Mouse (Mus musculus): ENCODE results near the gene Zxdc.

The Zxdc gene

DNA sequence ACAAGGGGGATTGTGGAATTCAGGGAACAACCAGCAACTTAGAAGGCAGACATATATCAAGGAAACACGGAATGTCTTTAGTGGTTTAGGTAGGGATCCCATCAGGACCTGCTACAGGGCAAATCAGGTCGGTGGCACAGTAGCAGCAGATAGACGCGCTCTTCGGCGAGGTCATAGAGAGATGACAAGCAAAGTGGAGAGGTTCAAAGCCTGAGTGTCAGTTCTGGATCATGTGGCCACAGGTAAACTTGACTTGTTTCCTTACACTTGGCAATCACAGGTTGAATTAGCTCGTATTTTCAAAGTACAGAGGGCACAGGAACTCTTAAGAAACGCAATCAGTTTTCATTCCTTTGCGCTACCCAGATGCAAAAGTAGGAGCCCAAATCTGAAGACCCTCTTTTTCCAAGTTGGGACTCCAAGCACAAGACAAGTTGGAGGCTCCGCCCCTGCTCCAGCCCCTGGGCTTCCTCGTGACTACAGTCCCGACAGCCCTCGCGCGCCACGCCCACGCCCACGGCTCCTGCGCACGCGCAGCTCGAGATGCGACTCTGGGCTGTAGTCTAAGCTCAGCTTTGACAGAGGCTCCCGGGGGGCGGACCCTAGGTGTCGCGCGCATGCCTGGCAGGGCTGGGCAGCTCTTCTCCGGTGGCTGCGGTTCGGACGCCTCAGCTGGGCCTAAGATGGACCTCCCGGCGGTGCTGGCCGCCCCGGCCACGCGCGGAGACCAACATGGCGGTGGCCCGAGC is at the start of gene Zxdc:
Gene Zxdc, plus strand, starts transcription at position 517 of the 749 bp plus-strand sequence.
- peak; percentile 98 for DNase-seq (ENCODE audit: low spot score)

DNA sequence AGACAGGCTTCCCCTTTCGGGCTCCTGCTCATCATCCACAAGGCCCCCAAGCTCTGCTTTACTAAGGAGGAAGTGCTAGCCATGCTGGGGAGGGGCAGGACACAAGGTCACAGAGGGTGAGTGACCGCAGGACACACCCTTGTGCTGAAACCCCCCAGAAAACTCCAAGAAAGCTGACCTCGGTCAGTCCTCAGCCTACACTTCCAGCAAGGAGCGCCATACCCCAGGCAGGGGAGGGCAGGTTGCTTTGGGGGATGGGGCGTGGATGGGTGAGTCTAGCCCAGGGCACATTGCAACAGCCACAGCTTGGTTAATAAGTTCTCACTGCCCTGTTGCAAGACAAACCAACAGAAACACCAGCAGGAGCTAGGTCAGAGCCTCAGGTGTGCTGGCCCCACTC is 48.9 kb upstream of the Zxdc start:
- DNase-seq (ENCODE audit: low spot score): no peak

DNA sequence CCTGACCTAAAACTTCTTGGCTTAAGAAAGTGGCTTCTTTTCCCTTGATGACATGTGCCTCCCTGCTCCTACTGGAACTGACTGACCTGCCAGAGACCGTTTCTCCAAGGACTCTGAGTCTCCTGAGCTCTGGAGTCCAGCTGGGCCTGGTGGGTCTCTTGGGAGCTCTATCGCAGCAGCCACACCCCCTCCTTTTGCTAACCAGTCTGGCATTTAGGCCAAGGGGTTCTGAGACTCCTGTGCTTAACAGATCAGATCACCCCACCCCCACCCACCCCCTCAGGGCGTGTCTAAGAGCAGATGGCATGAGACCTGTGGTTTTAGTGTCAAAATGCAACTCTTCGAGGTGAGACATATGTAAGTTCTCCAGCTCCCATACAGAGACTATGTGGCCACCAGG is 47.5 kb upstream of the Zxdc start:
- no peak for DNase-seq (ENCODE audit: low spot score)

DNA sequence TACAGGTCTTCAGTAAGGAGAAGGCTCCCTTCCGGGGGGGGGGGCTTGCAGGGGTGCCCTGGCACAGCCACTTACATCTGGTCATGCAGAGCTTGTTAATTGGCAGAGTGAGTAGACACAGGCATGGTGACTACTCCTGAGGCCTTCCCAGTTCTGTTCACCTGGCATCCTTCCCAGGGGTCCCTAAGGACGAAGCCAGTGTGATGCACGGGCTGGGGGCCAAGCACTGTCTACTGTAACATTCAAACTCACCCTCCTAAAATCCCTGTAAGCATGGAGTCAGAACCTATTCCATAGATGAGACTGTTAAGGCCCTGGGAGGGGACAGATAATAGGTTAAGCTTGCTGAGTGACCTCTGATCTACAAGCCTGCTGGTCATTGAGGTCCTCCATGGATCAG is 45.3 kb upstream of the Zxdc start:
- no peak for DNase-seq (ENCODE audit: low spot score)

DNA sequence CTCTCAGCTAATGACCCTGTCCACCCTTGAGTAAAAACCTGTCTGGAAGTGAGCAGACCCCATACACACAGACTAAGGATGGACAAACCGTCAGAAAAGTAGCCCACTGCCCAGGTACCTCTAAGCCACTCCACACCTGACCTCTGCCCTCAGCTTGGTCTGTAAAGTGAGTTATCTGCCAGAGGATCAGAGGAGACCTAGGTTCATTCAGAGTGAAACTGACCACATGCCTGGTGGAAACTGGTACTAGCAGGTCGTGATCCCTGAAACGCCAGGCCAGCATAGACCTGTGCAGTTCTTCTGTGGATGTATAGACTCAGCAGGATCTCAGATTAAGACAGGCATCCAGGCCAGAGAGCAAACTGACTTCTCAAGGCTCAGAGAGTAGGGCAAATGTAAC is 44.8 kb upstream of the Zxdc start:
- no peak for DNase-seq (ENCODE audit: low spot score)

DNA sequence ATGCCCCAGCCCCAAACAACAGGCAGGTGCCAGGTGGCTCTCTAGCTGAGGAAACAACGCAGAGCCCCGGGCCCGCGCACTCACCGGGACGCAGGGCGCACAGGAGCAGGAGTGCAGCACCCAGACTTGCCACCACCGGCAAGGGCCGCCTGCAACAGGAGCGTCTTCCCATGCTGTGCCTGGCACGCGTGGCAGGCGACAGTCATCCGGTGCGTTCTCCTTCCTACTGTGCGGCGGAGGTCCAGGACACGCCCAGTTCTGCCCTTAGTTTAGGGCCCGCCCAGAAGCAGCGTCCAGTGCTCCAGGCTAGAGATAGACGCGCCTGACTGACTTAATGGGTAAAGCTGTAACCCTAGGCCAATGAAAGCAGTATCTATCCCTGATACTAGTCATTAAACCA is 44.3 kb upstream of the Zxdc start, which contains the start of gene Chst13:
Gene Chst13, minus strand, starts transcription at position 195 of the 400 bp plus-strand sequence.
- peak; percentile 32 for DNase-seq (ENCODE audit: low spot score)

DNA sequence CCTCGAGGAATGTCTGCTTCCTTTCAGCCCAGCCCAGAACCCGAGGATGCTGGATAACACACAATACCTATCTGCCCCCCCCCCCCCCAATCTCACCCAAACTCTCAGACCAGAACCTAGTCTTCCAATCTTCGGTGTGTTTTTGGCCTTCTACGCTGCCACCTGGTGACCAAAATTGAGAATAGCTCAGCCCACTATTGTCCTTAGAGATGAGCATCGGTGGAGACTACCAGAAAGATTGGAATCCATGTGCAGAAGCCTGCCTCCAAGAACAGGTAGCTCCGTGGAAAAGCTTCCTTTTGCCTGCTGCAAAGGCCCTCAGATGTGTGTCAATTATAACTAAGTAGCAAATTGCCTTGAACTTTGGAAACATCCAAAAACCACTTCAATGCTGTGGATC is 41.6 kb upstream of the Zxdc start:
- DNase-seq (ENCODE audit: low spot score): peak; percentile 65

DNA sequence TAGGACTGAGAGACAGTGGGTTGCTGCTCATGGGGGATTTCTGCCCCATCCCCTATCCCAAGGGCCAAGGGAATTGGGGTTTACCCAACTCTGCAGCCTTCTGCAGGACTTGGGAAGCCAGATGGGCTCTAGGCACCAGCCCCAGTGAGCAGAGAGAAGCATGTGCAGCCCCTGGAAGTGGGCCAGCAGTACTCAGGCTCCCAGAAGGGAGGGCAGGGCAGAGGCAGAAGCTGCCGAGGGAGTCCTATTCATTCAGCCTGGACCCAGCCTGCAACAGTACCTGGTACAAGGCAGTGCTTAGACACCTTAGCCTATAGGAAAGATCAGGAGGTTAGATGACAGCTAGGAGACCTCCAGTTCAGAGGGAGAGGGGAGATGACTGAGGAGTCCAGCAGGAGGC is 39.3 kb upstream of the Zxdc start:
- no peak for DNase-seq (ENCODE audit: low spot score)

DNA sequence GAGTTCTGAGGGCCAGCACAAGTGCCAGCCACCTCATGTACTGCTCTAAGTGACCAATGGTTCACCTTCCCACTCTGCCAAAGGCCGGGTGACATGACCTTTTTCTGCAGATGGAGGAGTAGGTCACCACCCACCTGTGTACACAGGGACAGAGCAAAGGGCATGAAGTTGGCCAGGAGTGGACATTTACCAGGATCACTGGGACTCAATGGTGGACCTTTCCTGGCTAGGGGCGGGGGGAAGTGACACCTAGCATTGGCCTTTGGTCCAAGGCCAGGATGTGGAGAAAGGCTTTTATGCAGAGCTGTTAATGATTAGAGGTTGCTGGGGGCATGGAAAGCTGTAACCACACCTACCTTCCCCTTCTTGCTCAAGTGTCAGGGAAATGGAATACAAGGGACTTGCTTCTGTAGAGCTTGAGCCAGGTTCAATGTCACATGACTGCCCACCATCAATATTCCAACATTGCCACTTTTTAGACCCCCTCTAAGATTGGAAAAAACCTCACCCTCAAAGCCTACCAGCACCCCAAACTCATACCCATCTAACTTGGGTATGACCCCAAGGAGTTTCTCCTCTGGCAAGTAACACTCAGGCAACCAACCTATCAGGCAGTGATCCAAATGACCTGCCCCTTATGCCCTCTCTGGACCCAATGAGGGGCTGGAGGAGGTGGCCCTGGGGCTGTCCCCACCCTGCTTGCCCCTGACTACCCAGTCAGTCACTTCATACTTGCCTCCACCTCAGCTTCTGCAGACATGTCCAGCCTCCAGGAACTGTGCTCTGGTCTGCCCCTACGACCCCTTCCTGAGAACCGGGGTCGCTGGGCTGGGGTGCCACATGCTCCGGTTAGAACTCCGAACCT is 36.5 kb upstream of the Zxdc start, which contains the start of gene Uroc1:
Gene Uroc1, plus strand, starts transcription at position 724 of the 865 bp plus-strand sequence.
- DNase-seq (ENCODE audit: low spot score): no peak

DNA sequence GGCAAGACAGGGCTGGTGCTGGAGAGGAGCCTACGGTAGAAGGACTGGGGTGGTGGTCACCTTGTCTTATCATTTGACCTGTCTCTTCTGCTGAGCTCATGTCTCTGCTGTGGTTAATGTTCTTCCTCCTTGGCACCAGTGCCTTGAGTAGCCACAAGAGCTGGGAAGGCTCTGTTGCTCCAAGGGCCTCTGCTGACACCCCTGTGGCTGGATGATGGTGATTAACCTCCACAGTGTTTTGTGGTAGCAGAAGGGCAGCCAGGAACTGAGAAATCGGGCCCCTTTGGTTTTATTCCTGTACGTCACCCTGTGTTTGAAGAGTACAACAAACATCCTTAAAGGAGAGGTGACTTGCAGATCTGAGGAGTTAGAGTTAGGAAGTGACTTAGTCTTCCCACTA is 35.0 kb upstream of the Zxdc start:
- no peak for DNase-seq (ENCODE audit: low spot score)

DNA sequence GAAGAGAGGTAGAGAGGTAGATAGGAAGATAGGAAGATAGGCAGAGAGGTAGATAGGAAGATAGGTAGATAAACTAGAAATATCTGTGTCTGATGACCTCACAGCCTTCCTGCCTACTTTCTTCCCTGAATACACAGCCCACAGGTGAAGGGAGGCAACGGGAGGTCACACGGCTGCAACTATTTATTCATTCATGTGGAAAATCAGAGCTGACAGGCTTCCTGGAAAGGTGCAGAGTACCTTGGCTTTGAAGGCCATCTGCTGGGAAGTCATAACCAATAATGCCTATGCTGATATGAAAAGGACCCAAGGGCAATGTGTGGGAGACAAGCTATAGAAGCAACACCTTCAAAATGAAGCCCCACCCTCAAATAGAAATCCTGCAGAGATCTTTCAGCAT is 26.9 kb upstream of the Zxdc start:
- DNase-seq (ENCODE audit: low spot score): no peak

DNA sequence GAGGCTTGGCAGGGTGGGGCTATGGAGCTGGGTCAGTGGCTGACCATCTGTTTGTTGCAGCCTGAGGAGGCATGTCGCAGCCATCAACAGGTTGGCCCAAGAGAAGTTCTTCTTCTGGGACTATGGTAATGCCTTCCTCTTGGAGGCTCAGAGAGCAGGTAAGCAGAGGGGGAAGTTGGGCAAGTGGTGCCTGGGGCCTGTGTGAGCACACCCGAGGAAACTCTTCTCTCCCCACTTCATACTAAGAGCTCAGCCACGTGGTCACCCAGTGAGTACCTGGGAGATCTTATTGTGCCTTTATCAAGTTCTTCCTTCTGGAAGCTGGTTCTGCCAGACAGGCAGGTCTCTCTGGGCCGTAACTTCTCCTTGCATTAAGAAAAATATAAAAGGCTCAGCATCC is 22.1 kb upstream of the Zxdc start:
- no peak for DNase-seq (ENCODE audit: low spot score)

DNA sequence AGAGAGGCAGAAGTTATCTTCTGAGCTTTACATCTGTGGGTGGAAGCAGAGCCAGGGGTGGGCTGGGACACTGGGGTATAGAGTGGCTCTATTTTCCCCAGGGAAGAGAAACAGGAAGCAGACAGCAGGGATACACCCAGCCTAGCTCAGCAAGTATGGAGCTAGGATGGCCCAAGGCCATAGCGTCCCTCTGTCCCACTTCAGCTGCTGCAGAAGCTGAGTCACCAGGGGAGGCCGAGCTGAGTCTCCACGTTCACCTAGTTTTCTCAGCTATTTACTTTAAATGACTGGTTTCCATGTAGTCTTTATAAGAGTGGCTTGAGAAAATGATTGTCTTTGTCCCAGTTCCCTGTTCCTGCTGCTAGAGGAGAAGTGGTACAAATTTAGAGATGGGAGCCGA is 20.8 kb upstream of the Zxdc start:
- no peak for DNase-seq (ENCODE audit: low spot score)

DNA sequence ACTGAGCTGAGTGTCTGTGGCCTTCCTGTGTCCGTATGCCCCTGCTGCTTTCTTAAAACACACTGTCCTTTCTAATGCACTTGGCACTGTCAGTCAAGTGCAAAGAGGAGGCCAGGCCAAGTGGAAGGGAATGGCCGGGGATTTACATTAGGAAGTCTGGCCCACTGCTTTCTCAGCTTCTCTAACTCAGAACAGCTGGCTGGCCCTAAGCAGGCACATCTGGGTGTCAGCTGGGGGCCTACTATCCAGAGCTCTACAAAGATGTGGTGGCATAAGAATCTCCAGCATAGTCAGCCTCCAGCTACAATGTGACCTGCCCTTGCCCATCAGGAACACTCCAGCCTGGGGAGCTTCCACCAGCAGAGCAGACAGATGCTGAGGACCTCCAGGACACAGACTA is 19.3 kb upstream of the Zxdc start:
- no peak for DNase-seq (ENCODE audit: low spot score)

DNA sequence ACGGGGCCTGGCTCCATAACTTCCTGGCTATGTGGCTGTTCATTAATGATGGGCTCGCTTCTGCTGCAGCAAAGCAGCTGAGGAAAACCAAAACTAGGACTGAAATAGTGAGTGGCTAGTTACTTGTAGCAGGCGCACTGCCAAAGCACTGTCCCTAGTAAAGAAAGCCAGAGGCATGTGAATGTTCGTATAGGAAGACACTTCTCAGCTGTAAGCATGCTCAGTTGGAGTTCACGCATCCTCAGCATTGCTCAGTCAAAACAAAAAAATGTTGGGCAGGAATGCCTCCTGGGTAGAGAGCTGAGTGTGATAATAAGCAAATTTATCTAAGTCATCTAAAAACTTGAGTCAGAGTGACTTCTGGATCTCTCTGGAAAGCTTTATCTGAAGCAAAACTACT is 11.2 kb upstream of the Zxdc start:
- no peak for DNase-seq (ENCODE audit: low spot score)

DNA sequence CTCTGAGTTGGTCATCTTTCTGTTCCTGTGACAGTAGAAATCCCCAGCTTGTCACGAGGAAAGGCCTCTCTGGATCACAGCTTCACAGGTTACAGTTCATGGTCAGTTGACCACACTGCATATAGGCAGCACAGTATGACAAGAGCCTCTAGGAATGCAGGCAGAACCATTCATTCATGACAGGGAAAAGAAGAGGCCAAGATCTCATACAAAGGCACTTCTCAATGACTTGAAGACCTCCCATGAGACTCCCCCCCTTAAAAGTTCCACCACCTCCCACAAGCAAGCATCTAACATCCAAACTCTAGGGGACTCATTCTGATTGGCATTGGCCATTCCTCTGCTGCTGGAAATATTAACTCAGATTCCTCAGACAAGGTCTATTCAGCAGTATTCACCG is 9.8 kb upstream of the Zxdc start:
- DNase-seq (ENCODE audit: low spot score): no peak

DNA sequence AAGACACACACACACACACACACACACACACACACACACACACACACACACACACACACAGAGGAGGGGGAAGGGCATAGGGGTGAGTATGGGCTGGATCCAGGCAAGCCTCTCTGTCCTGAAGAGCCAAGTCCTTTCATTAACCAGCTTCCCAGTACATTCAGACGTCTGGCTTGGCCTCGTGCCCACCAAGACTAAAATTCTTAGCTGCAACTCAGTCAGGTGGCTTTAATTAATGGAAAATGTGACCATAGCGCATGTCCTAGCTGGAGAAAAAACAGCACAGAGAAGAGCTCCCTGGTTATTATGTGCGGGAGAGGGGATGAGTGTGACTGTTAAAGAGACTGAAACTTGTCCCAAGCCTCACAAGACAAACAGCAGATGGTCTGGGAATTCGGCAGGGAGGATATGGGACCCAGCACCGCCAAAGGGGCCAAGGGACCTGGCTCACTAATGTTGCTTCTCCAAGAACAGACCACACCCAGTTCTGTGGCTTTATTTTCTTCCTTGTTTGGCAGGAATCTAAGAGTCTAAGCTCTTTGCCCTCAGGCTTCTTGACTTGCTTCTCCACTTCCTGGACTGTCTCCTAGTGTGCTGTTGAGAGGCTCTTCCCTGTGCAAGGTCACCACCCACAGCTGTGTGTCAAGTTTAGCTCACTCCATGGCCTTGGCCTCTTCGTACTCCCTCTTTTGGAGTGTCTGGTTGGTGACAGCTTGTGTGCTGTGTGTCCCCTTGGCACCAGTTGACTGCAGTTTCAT is 9.1 kb upstream of the Zxdc start:
- DNase-seq (ENCODE audit: low spot score): no peak

DNA sequence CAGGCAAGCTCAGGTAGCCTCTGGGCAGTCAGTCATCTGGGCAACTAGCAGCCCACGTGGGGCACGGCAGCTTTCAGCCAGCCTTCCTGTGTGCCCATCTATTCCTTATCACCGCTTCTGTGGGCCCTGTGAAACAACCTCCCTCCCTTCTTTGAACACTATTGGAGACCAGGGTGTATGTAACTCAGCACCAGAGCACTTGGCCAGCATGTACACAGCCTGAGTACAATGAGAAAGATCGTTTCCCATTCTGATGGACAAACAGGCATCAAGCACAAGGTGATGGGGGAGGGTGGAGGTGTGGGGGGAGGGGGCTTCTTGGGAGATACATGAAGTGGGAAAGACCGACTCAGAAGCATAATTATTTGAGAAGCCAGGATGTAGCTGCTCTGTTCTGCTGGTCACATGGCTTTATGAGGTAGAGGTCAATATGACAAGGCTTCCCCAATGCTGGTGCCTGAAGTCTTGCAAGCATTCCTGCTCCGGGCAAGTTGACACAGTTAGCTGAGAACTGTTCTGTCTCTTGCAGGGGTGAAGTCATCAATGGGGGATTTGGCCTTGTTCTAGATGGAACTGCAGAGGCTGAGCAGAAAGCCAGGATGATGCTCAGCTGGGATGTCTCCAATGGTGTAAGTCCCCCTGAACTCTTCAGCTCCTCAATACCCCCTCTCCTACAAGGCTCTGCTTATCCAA is 8.2 kb upstream of the Zxdc start:
- no peak for DNase-seq (ENCODE audit: low spot score)

DNA sequence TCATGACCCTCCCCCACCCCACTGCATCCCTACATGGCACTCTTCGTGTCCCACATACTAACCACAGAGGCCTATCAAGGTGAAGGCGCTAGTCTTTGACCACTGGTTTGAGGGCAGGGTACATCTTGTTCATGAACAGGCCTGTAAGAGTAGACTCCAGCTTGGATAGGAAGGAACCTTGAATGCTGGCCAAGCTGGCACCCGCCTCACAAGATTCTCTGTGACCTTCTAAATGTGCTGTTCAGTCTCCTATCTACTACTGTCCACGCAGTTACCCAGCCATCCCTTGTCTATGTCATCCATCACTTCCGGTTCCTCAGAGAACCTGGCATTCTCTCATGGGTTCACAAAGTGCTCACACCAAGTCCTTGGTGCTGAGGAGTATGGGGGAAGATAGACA is 6.0 kb upstream of the Zxdc start:
- DNase-seq (ENCODE audit: low spot score): no peak

DNA sequence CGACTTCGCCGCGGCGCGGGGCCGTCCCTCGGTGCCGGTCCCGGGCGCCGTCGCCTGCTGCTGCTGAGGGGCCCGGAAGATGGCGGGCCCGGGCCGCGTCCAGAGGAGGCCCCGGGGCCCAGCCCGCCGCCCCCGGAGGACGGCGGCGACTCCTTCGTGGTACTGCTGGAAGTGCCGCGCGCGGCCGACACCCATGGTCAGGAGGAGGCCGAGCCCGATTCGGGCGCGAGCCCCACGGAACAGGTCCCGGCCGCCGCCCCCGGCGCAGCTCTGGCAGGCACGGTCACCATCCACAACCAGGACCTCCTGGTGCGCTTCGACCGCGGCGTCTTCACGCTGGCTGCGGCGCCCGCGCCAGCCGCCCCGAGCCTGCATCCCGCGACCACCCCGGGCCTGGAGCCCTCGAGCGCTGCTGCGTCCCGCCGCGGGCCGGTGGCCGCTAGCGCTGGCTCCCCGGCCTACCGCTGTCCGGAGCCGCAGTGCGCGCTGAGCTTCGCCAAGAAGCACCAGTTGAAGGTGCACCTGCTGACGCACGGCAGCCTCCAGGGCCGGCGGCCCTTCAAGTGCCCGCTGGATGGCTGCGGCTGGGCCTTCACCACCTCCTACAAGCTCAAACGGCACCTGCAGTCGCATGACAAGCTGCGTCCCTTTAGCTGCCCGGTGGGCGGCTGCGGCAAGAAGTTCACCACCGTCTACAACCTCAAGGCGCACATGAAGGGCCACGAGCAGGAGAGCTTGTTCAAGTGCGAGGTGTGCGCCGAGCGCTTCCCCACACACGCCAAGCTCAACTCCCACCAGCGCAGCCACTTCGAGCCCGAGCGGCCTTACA is 647 bp downstream of the Zxdc start:
- peak; percentile 51 for DNase-seq (ENCODE audit: low spot score)

DNA sequence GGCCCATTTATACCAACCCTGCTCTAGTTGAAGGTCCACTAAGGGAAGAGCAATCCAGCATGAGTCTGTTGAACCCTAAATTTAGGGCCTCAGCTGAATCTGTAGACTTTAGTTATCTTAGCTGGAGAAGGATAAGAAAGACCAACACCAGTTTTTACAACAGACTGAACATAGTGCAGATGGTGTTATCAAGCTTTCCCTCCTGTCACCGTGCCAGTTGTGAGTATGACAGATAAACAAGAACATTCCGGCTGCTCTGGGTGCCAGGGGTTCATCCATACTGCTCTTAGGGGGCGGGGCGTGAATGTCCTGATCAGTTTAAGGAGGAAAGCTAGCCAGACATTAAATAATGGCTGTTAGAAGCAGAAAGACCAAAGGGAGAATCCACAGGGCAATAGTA is 5.4 kb downstream of the Zxdc start:
- no peak for DNase-seq (ENCODE audit: low spot score)

Measured in retina, embryonic 14.5 days (tissue).